17 mouse cellular contexts compared by ENCODE assay signal in genomic region chr2:159592841-159593240, GRCm38 (mm10).
DNase-seq lines count a peak whose midpoint lies in the region; ATAC-seq and TF ChIP-seq lines count a peak whose summit lies in the region.
"Had no signal": no experiment of that assay in that cellular context is flagged by ENCODE, and none has a peak within 500 bp of the region (broad histone marks: within the 10 kb centered on the region; RNA-seq: fewer than 3 reads in every experiment).

No protein-coding gene starts in this region.

- H3K4me1 ChIP-seq in heart, postnatal 0 days (ENCODE audit: control insufficient read depth, insufficient read depth) = no peaks in the 10 kb centered on the region
- H3K4me1 ChIP-seq: stomach, embryonic 15.5 days had no signal

- H3K27me3 ChIP-seq in heart, postnatal 0 days (ENCODE audit: control insufficient read depth, insufficient read depth, low read length) = 0 out of 2 replicates have a peak, but pooled peaks cover 3% of the 10 kb centered on the region
- H3K27me3 ChIP-seq: stomach, embryonic 15.5 days had no signal

- intact Hi-C loops in heart, postnatal 14 days (cut with DNase I) = no loop called here

- no peak for TF ChIP-seq CTCF in heart, postnatal 0 days (IDR thresholded peaks at IDR 0.05; ENCODE audit: low read depth)

- WGBS in heart, postnatal 0 days = 20% methylated on average over 5 of the region's 5 CpGs

- no peak overlapping the region for H3K27ac ChIP-seq in heart, postnatal 0 days (ENCODE audit: low read depth)
- H3K27ac ChIP-seq: hindbrain, embryonic 14.5 days; limb, embryonic 12.5 days; stomach, embryonic 15.5 days had no signal

- H3K9ac ChIP-seq in heart, postnatal 0 days (replicated peaks; ENCODE audit: low read depth, low read length) = no peak overlapping the region
- H3K9ac ChIP-seq: hindbrain, embryonic 14.5 days; limb, embryonic 12.5 days; stomach, embryonic 15.5 days had no signal

- no peak for TF ChIP-seq EP300 in heart, postnatal 0 days (IDR thresholded peaks at IDR 0.05; ENCODE audit: low read depth)

- H3K9me3 ChIP-seq in heart, postnatal 0 days (replicated peaks; ENCODE audit: control insufficient read depth, low read length) = 0 out of 2 replicates have a peak, but pooled peaks cover 3% of the 10 kb centered on the region
- H3K9me3 ChIP-seq: limb, embryonic 12.5 days; stomach, embryonic 15.5 days had no signal

- peak; percentile 75 for ATAC-seq in heart, postnatal 0 days (ENCODE audit: insufficient read depth, low read depth)
- ATAC-seq: forebrain, embryonic 14.5 days; intestine, postnatal 0 days had no signal

- DNase-seq in heart, adult 8-10 months (ENCODE audit: low spot score) = peak; percentile 40
- no peak for DNase-seq in heart, postnatal 14 days
- peak; percentile 76 for DNase-seq in adrenal gland, adult 2 months
- peak; percentile 69 for DNase-seq in adrenal gland, postnatal 14 days
- peak; percentile 52 for DNase-seq in heart, postnatal 0 days (ENCODE audit: low spot score)
- DNase-seq in retina, embryonic 14.5 days (ENCODE audit: low spot score) = no peak
- no peak for DNase-seq in frontal cortex, postnatal 25 days (ENCODE audit: low spot score in 2 of 2)
- DNase-seq: cerebellum, adult 11 months; cerebellum, postnatal 25 days; kidney, postnatal 14 days; layer of hippocampus, adult 9-11 months; thymus, adult 2 months had no signal

- H3K4me3 ChIP-seq in heart, postnatal 0 days (ENCODE audit: low read depth, low read length) = no peak overlapping the region
- H3K4me3 ChIP-seq: limb, embryonic 12.5 days; stomach, embryonic 15.5 days had no signal

- H3K4me2 ChIP-seq in heart, postnatal 0 days (ENCODE audit: low read depth, low read length) = no peak overlapping the region
- H3K4me2 ChIP-seq: hindbrain, embryonic 14.5 days; limb, embryonic 12.5 days; stomach, embryonic 15.5 days had no signal

- H3K36me3 ChIP-seq in heart, postnatal 0 days (replicated peaks; ENCODE audit: control insufficient read depth, insufficient read depth, low read length) = no peaks in the 10 kb centered on the region
- H3K36me3 ChIP-seq: limb, embryonic 12.5 days; stomach, embryonic 15.5 days had no signal

Comparison
In these comparisons a context has a peak if more than half of its experiments do, and no peak if none do; other contexts are left out.
1. DNase-seq: peak in heart, adult 8-10 months (single experiment), adrenal gland, adult 2 months (single experiment), adrenal gland, postnatal 14 days (single experiment) and heart, postnatal 0 days (single experiment); none in heart, postnatal 14 days (0 of 2), retina, embryonic 14.5 days (single experiment) and frontal cortex, postnatal 25 days (0 of 2).